Mouse (Mus musculus): ENCODE data around the gene Dgki. TPM values are rescaled to one million over a fixed set of nuclear protein-coding genes. Genes with fewer than 3 reads are reported as not detected.
A peak's percentile ranks its signal among the peaks of the same experiment; 100 is the strongest.

Gene Dgki
- polyA plus RNA-seq, 1 experiment, result 0.20 TPM

GRCm38 (mm10) chr6:37100413-37100812 is 199.6 kb downstream of the Dgki start:
- TF ChIP-seq CTCF (IDR thresholded peaks at IDR 0.05; ENCODE audit: extremely low read depth, insufficient read length, insufficient replicate concordance, low read depth, low read length), result no peak
- H3K36me3 ChIP-seq (ENCODE audit: control insufficient read depth, insufficient read depth, low read length), result no peaks in the 10 kb centered on the region
- H3K4me3 ChIP-seq (ENCODE audit: low read depth, low read length), result no peak overlapping the region
- WGBS, result 63% methylated on average over 5 of the region's 5 CpGs
- no peaks in the 10 kb centered on the region for H3K27me3 ChIP-seq (ENCODE audit: control insufficient read depth, insufficient read depth, low read length)
- no peaks in the 10 kb centered on the region for H3K4me1 ChIP-seq (ENCODE audit: control insufficient read depth, insufficient read depth, insufficient read length, low read length)
- no peak overlapping the region for H3K27ac ChIP-seq (ENCODE audit: insufficient read depth, low read depth, low read length)

DNA sequence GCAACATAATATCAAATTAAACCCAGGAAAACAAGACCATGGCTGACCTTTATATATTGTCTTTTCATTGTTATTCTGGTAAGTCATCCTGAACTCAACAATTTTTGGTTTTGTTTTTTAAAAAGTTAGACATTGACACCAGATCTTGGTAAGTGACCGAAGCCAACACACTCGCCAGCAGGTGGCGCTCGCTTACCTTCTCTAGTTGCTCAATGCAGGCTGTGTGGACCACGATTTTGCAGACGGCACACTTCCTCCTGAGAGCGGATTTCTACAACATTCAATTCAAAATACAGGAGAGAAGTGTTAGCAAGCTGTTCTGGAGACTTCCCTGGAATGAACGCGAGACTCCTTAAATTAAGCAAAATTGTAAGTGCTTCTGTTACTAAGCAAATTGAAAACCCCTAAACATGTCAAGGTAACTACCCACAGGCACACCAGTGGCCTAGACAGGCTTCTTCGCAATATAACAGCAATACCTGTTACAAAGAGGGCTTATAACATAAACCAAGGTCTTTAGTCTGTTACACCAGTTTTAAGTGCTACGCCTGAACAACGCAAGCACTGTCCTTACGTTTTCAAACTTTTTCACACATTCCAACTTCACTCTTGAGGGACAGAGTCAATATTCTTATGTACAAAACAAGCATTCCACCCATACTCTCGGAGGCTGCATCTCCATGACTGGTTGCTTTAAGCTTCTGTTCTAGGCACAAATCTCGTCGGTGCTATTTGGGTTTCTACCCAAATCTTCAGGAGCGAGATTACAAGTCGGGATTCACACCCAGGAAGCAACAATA is 202.4 kb downstream of the Dgki start:
- no peak overlapping the region for H3K4me3 ChIP-seq (ENCODE audit: low read depth, low read length)
- H3K4me1 ChIP-seq (ENCODE audit: control insufficient read depth, insufficient read depth, insufficient read length, low read length), result no peaks in the 10 kb centered on the region
- TF ChIP-seq CTCF (IDR thresholded peaks at IDR 0.05; ENCODE audit: extremely low read depth, insufficient read length, insufficient replicate concordance, low read depth, low read length), result peak; percentile 92
- no peak for TF ChIP-seq POLR2A (IDR thresholded peaks at IDR 0.05; ENCODE audit: low read depth, low read length)
- no peaks in the 10 kb centered on the region for H3K27me3 ChIP-seq (ENCODE audit: control insufficient read depth, insufficient read depth, low read length)
- 41% methylated on average over 18 of the region's 18 CpGs for WGBS
- no peaks in the 10 kb centered on the region for H3K36me3 ChIP-seq (ENCODE audit: control insufficient read depth, insufficient read depth, low read length)
- H3K27ac ChIP-seq (ENCODE audit: insufficient read depth, low read depth, low read length), result no peak overlapping the region

- TF ChIP-seq POLR2A (IDR thresholded peaks at IDR 0.05; ENCODE audit: low read depth, low read length) (no peak), CTCF (IDR thresholded peaks at IDR 0.05; ENCODE audit: extremely low read depth, insufficient read length, insufficient replicate concordance, low read depth, low read length) (no peak)
- 37% methylated on average over 12 of the region's 12 CpGs for WGBS
- Histone ChIP-seq H3K4me1 (ENCODE audit: control insufficient read depth, insufficient read depth, insufficient read length, low read length) (no peaks in the 10 kb centered on the region), H3K27ac (ENCODE audit: insufficient read depth, low read depth, low read length) (no peak overlapping the region), H3K27me3 (ENCODE audit: control insufficient read depth, insufficient read depth, low read length) (no peaks in the 10 kb centered on the region), H3K36me3 (ENCODE audit: control insufficient read depth, insufficient read depth, low read length) (no peaks in the 10 kb centered on the region), H3K4me3 (ENCODE audit: low read depth, low read length) (no peak overlapping the region)
Measured at GRCm38 (mm10) chr6:37096840-37097305, 203.1 kb downstream of the Dgki start.

GRCm38 (mm10) chr6:37089148-37090111 is 210.6 kb downstream of the Dgki start:
- Histone ChIP-seq H3K27ac (ENCODE audit: insufficient read depth, low read depth, low read length) (no peak overlapping the region), H3K4me3 (ENCODE audit: low read depth, low read length) (no peak overlapping the region), H3K4me1 (ENCODE audit: control insufficient read depth, insufficient read depth, insufficient read length, low read length) (no peaks in the 10 kb centered on the region), H3K27me3 (ENCODE audit: control insufficient read depth, insufficient read depth, low read length) (no peaks in the 10 kb centered on the region), H3K36me3 (ENCODE audit: control insufficient read depth, insufficient read depth, low read length) (no peaks in the 10 kb centered on the region)
- TF ChIP-seq CTCF (IDR thresholded peaks at IDR 0.05; ENCODE audit: extremely low read depth, insufficient read length, insufficient replicate concordance, low read depth, low read length), result no peak
- TF ChIP-seq POLR2A (IDR thresholded peaks at IDR 0.05; ENCODE audit: low read depth, low read length), result no peak
- 50% methylated on average over 8 of the region's 8 CpGs for WGBS

GRCm38 (mm10) chr6:37082990-37083389 is 217.0 kb downstream of the Dgki start:
- Histone ChIP-seq H3K4me1 (ENCODE audit: control insufficient read depth, insufficient read depth, insufficient read length, low read length) (no peaks in the 10 kb centered on the region), H3K27me3 (ENCODE audit: control insufficient read depth, insufficient read depth, low read length) (no peaks in the 10 kb centered on the region), H3K4me3 (ENCODE audit: low read depth, low read length) (no peak overlapping the region), H3K36me3 (ENCODE audit: control insufficient read depth, insufficient read depth, low read length) (no peaks in the 10 kb centered on the region), H3K27ac (ENCODE audit: insufficient read depth, low read depth, low read length) (no peak overlapping the region)
- 88% methylated on average over 3 of the region's 3 CpGs for WGBS
- TF ChIP-seq POLR2A (IDR thresholded peaks at IDR 0.05; ENCODE audit: low read depth, low read length) (no peak), CTCF (IDR thresholded peaks at IDR 0.05; ENCODE audit: extremely low read depth, insufficient read length, insufficient replicate concordance, low read depth, low read length) (no peak)

DNA sequence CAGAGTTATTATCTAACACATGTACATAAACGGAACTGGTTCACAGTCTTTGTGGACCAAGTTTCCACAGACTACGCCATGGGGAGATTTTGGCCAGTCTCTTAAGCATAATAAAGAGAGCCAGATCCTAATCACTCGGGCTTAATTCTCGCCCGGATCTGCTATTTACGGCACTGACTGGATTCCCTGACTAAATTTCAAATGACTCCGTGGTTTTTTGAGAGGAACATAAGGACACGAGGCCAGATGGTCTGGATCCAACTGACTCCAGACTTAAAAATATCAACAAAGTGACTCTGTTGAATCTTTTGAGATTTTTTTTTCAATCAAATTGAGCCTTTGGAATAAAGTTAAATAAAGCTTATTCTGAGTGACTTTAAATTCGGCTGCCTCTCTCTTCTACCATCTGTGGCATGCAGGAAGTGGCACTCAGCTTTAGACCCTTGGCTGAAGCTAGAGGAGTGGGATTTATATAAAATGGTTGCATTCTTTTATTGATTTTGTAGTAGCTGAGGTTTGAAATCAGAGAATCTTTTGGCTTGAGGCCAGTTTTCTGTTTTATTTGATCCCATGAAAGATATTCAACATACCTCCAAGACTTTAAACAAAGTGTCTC is 227.5 kb downstream of the Dgki start:
- no peak overlapping the region for H3K27ac ChIP-seq (ENCODE audit: insufficient read depth, low read depth, low read length)
- no peaks in the 10 kb centered on the region for H3K4me1 ChIP-seq (ENCODE audit: control insufficient read depth, insufficient read depth, insufficient read length, low read length)
- H3K36me3 ChIP-seq (ENCODE audit: control insufficient read depth, insufficient read depth, low read length), result no peaks in the 10 kb centered on the region
- TF ChIP-seq CTCF (IDR thresholded peaks at IDR 0.05; ENCODE audit: extremely low read depth, insufficient read length, insufficient replicate concordance, low read depth, low read length), result no peak
- TF ChIP-seq POLR2A (IDR thresholded peaks at IDR 0.05; ENCODE audit: low read depth, low read length), result no peak
- WGBS, result 73% methylated on average over 9 of the region's 9 CpGs
- no peaks in the 10 kb centered on the region for H3K27me3 ChIP-seq (ENCODE audit: control insufficient read depth, insufficient read depth, low read length)
- no peak overlapping the region for H3K4me3 ChIP-seq (ENCODE audit: low read depth, low read length)
